Mouse (Mus musculus) hematopoietic stem cell, adult 5-6 weeks (primary cell): ENCODE data around the gene Ifnl3. TPM values are rescaled to one million over a fixed set of nuclear protein-coding genes. Genes with fewer than 3 reads are reported as not detected.

Experiments used
- ATAC-seq, 2 experiments: fragments of 125-278 bp in 1 of 2; replicated peaks in 1 of 2; 2 replicates each; pipeline ENCODE4 v1.8.0; 2016 to 2017; ENCODE audit warnings: inconsistent platforms in 2 of 2, mild to moderate bottlenecking in 2 of 2, moderate number of reproducible peaks in 2 of 2, low read depth in 1 of 2, moderate TSS enrichment in 1 of 2; ENCODE audit not compliant: low FRiP score in 2 of 2, poor library complexity in 2 of 2, severe bottlenecking in 2 of 2, insufficient read depth in 1 of 2, low TSS enrichment in 1 of 2
- total RNA-seq: library from RNA; stranded (forward); fragments of 172-1452, 232-1000 nt; gene quantifications from 2 replicates; pipeline ENCODE4 v1.2.3, GENCODE M21; 2017

Gene Ifnl3
- total RNA-seq, 1 experiment from 2014 or later = not detected

DNA sequence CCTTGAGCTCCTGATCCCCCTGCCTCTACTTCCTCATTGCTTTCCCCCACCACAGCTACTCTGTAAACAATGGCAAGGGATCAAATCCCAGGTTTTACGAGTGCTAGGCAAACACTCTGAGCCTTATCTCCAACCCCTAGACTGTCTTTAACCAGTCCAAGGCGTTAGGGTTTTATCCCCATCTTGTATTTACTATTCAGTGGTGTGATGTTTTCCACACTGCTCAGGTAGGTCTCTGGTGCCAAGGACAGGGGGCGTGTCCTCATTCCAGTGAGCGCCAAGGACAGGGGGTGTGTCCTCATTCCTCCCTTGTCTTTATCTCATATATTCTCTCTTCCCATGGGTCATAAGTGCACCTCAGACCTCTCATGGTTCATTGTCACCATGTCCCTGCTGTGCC is 17.9 kb downstream of the Ifnl3 start, which contains the start of gene Sycn:
TSS of gene Sycn (plus strand) at position 360 of the 400 bp plus-strand sequence.
- ATAC-seq = no peak

DNA sequence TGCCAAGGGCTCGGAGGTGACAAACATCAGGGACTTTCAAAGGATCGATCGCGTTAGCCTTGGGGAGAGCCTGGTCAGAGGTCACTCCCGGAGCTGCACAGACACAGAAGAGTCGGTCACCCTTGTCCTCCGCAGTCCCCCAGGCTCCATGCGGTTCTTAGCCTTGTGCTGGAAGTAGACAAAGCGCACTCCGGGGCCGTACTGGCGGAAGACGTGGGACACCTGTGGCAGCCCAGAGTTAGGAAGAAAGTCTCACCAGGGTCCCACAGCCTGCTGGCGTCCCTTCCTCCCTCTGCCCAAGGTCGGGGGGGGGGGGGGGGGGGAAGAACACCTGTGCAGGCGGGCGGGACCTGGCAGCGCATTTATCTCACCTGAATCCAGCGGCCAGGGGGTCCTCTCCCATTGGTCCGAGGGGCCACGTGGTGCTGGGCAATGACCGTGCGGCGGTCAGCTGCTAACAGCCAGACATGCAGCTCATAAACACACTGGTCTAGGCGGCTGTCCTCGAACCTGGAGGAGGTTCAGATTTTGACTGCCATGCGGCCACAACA is 21.5 kb downstream of the Ifnl3 start:
- no peak for ATAC-seq

DNA sequence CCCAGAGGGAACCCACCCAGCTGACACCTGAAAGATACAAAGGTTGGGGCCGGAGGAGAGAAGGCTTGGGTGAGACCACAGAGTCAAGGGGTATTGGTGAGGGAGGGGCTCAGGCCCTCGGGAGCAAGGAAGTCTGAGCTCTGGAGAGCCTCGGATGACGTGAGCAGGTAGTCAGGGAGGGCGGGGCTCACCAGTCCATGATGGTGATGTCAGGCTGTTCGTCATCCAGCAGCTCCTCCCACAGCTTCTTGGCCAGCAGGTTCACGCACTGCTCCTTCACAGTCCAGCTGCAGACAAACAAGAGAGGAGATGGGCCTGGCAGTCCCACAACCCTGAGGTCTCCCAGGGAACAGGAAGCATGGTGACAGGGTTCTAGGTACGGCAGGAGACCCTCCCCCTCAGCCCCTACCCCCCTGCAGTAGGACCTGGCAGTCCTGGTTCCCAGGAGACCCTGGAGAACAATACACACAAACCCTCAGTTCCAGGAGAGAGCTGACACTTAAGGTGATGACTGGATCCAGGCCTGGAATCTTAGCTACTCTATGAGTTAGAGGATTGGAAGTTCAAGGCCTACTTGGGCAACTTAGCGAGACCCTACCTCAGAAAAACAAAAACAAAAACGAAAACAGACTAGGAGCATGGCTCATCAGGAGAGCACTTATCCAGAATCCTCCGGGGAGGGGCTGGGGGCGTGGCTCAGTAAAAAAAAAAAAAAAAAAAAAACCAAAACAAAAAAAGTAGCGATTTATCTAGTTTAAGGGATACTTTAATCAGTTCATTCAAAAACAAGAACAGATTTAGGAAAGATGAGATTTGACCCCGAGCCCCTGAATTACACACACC is 22.6 kb downstream of the Ifnl3 start:
- peak in 1 of 2 experiments; percentile 23; a peak in 1 of 4 replicates for ATAC-seq

DNA sequence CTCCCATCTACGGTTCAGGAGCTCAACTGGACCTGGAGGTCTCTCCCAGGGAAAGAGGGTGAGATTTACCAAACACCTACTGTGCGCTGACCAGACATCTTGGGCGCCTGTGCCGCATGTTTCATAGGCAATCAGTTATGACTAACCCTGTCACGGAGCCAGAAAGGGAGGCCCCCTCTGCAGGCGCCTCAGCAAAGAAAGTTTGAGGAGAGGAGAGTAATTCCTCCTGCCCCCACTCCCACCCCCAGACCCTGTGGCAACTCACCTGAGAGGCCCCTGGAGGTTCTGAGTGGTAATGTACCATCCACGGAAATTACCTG is 23.2 kb downstream of the Ifnl3 start:
- no peak for ATAC-seq

DNA sequence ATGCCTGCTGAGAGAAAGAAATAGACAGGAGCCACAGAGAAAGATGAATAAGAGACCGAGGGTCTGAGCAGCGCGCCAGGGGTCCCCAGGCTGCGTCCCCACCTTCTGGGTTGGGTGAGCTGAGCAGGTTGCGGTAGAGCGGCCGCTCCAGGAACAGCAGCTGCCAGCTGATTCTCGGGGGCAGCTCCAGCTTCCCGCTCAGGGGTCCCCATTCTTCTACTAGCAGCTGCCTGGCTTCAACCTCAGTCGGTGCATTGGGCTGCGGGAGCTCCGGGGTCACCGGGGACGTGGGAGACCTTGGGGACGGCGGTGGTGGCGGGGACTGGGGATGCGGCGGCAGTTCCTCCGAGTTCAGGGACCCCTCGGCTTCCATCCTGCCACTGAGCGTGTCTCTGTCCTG is 24.0 kb downstream of the Ifnl3 start:
- ATAC-seq = no peak

DNA sequence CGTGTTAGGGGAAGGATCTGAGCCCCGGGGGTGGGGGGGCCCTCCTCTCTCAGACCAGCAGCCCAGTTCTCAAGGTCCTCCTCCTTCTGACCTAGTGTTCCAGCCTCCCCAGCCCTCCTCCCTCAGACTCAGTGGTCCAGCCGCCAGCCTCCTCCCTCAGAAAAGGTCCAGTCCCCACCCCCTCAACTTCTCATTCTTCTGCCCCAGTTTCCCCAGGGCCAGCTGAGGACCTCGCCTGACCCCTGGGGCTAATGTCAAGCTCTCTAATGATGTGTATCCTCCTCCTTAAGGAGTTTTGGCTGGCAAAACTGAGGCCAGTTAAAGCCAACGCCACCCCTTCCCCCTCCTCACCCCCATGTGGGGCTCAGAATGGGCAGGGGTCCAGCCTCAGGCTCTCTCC is 24.5 kb downstream of the Ifnl3 start, which contains the start of gene Nccrp1:
TSS of gene Nccrp1 (minus strand) at position 101 of the 400 bp plus-strand sequence.
- no peak for ATAC-seq

DNA sequence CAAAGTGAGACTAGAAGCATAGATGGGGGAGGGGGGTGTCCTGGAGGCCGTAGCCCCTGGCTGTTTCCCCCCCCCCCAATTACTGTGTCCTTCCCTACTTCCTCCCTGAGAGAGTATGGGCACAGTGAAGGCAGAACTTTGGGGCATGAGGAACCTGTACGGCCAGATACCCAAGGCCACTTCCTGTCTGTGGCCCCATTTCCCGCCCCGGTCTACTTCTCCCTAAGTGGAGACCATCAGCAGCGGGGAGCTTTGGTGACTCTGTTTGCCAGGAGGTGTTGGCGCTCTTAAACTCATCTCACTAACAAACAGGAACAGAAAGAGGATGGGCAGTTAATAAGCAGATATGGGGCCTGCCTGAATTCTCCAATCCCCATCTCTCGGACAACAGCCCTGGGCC is 25.0 kb downstream of the Ifnl3 start:
- peak; percentile 62 to 74 for ATAC-seq

DNA sequence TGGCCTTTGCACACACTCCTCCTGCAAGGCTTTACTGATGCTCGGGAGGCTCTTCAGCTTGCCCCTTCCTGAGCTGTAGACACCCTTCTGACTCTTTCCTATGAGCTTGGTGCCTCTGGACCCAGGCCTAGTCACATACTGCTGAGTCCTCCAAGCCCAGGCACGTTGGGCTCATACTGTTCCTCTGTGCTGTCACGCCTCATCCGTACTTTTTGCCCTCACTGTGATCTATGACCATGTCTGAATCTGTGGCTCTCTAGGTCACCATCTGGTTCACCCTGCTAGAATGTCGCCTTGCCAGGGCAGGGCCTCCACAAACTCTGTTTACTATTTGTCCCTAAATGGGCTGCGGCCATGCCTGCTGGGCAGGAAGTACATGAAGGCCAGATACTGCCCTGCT is 30.4 kb downstream of the Ifnl3 start:
- no peak for ATAC-seq

DNA sequence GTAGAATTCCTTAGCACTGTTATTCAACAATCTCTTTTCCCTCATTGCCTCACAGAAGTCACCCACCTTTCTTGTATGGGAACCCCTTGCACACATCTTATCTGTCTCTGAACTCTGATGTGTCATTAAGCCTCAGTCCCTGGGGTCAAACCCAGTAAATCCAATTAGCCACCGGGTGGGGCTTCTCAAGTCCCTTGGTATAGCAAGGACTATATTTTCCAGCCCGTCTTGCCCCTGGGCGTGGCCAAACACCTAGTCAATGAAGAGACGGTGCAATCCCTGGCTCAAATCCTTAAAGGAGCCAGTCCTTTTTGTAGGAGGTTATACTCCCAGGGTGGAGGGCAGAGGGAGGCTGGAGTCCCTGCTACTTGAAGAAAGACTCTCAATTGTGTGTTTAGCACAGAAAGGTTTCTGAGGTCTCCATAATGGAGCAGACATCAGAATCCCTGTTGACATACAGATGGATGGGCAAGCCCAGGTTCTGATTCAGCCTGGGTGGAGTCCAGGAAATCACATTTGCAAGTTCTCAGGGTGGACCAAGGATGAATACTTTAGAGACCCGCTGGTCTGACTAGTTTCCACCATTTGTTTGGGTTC is 33.4 kb downstream of the Ifnl3 start:
- no peak for ATAC-seq

DNA sequence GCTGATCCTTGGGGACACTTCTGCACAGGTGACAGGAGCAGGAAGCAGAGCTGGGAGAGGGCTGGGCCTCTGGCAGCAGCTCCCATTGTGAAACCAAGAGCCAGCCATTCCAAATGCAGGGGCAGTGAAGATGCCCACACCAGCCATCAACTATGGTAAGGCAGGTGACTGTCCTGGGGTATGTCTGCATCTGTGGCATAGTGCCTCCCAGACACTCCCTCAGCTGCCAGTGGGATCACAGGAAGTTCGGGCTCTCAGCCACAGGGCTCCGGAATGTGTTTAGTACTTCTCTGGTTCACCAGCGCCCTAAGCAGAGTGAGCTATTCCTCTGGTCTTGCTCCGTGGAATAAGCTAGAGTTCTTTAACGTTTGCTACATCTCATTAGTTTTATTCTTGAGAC is 34.4 kb downstream of the Ifnl3 start:
- no peak for ATAC-seq

DNA sequence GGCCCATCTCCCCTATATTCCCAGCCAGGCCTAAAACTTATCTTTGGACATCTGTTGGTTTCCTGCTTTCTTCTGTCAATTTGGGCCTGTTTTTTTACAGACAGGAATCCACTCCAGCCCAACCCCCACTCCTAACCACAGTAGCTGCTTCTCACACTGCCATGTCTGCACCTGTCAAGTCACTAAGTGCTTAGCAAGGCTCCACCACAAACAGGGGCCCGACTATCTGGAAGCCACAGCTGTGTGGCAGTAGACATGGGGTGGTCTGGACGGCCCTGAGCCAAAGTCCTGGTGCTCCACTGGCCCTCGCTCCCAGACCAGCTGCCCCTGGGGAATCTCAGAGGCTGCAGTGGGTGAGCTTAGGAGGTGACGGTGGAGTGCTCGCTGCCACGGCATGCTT is 35.1 kb downstream of the Ifnl3 start:
- ATAC-seq = peak; percentile 73 to 74

DNA sequence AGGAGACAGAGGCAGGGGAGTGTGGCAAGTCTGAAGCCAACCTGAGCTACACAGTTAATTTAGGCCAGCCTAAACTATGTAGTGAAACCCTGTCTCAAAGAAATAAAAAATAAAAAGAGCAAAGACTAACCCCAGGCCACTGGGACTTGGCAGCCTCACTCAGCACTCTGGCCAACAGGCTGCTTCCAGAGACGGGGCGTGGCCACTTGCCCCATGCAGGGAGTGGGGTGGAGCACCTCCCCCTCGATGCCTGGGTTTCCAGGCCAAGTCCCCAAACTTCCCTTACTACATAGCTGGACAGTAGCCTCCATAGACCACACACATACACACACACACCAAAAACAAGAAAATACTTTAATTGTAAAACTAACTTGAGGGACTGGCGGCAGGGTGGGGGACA is 35.9 kb downstream of the Ifnl3 start:
- no peak for ATAC-seq

DNA sequence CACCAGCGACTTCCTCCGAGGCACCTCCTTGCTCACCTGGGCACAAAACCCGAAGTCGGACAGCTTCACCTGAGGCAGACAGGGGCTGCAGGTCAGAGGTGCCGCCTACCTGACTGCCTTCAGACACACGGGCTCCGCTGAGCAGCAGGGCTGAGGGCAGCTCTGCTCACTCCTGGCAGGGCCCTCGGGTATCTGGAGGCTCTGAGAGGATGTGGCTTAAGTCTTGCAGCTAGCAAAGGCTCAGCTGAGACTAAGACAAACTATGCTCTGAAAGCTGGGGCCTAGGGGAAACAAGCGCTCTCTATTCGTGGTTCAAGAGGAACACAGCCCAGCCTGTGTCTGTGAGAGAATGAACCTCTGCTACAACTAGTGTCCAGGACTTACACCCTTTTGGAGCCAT is 38.2 kb downstream of the Ifnl3 start:
- no peak for ATAC-seq

DNA sequence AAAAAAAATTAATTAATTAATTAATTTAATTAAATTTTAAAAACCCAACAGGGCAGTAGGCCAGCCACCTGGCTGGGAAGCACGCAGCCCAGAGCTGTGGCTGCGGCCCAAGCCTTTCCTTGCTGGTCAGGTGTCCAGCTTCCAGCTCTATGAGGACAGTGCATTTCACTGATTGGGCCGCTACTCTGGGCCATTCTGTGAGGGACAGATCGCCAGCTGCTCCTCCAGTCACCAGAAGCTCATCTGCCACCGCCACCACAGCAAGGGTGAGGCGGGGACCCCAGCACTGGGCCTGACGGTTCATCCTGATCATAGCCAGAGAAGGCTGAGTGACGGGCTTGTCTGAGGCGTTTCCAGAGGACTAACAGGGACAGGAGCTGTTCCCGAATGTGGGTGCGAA is 39.3 kb downstream of the Ifnl3 start:
- no peak for ATAC-seq

DNA sequence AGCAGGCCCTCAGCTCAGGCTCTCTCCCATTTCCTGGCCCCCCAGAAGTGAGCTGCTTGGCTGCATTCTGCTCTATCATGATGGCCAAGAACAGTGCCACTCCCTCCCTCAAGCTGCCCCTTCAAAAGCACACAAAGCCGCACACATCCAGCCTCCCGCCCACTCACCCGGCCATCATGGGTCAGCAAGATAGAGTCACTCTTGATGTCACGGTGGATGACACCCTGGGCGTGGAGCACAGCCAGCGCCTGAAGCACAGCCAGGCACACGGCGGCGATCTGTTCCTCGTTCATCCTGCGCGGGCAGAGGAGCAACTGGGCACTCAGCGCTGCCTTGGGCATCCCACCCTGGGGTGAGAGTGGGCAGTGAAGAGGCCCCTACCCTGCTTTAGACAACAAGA is 39.7 kb downstream of the Ifnl3 start:
- ATAC-seq = no peak

DNA sequence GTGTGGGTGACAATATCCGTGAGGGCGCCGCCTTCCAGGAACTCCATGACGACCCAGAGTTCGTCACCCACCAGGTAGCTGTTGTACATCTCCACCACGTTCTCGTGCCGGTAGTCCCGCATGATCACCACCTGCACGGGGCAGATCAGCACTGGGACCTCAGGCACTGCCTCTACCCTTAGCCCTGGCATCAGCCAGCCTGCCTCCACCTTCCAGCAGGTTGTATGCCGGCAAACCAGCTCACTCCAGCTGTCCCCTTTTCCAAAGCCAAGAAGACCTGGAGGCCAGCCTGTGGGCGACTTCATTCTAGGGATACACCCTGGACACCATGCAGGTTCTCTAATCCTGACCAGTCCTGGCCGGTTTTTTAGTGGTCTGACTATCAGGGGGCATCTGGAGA is 40.3 kb downstream of the Ifnl3 start:
- ATAC-seq = no peak

DNA sequence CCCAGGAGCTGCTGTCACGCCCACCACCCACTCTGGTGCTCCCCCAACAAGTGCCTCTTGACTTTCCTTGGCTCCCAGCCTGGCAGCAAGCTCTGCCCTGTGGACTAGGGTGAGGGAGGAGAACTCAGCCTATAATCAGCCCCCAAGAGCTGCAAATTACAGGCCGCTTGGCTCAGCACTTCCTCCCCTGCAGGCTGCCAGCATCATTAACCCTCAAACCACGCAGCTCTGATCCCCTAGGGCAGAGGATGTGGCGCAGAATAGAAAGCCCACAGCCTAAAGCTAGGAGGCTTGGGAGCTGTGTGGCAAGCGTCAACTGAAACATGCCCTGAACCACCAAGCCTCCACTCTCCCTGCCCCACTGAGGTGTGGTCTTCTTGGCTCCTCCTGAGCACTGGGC is 42.8 kb downstream of the Ifnl3 start:
- ATAC-seq = peak in 1 of 2 experiments; percentile 48; a peak in 2 of 4 replicates

DNA sequence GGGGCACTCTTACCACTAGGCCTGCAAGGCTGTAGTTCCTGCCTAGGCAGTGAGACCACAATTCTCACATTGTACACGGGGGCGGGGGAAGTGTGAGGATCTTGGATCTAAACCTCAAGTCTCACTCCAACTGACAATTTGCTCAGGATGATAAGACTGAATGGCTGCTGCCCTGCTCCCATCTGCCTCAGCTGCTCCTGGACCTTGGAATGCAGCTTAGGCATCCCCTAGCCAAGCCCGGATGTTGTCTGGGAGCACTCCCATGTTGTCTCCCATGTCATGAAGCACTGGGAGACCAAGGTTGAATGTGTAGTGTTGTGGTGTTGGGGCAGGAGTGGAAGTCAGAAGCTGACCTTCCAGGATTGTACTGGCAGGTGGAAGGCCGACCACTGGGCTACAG is 44.9 kb downstream of the Ifnl3 start:
- no peak for ATAC-seq

DNA sequence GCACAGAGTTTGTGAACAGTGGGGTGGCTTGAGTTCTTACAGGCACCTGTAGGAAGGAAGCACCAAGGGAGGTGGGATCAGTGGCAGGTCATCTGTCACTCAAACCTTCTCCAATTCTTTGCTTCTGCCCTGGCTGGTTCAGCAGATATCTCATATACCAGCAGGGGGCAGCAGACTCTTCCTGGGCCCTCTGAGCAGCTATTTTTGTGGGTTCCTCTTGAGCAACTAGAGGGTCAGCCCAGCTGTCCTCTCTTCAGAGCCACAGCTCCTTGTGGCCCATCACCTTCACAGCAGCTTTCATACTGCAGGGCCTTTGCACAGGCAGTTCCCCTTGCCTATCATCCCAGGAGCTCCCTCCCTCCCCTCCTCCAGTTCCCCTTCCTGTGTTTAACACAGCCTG is 45.6 kb downstream of the Ifnl3 start:
- peak; percentile 36 to 68; a peak in 3 of 4 replicates for ATAC-seq
